Mouse (Mus musculus) forebrain, embryonic 11.5 days (tissue): Measurements from ENCODE around the gene Rtn4rl1. TPM values are rescaled to one million over a fixed set of nuclear protein-coding genes. Genes with fewer than 3 reads are reported as not detected.
"Not testable (repeated sequence)": the region's sequence is repeated elsewhere in the genome, so short reads cannot be mapped to it uniquely, and the experiment has no call there.

Experiments
- ATAC-seq: fragments of 200-750 bp; cut with Nextera tagmentation; replicated peaks from 2 replicates; pipeline ENCODE4 v1.8.0; 2017; ENCODE audit warnings: moderate TSS enrichment; ENCODE audit not compliant: low FRiP score
- DNase-seq: peaks from one replicate; pipeline ENCODE4 v3.0.0-alpha.2; 2017; ENCODE audit warnings: low spot score
- H3K27ac ChIP-seq: fragments of 300-500 bp; sonication (generic); 2 replicates; pipeline ENCODE4 v1.5.1; 2014; ENCODE audit warnings: low read depth, low read length
- H3K27me3 ChIP-seq: fragments of 300-500 bp; sonication (generic); 2 replicates; pipeline ENCODE4 v1.6.1; 2014; ENCODE audit warnings: mild to moderate bottlenecking, low read length, mixed read lengths; ENCODE audit not compliant: control insufficient read depth, insufficient read depth
- H3K36me3 ChIP-seq: fragments of 300-500 bp; sonication (generic); 2 replicates; pipeline ENCODE4 v1.6.1; 2014; ENCODE audit warnings: mild to moderate bottlenecking, low read length, moderate library complexity, mixed read lengths; ENCODE audit not compliant: control insufficient read depth, insufficient read depth
- H3K4me1 ChIP-seq: fragments of 300-500 bp; sonication (generic); replicated peaks from 2 replicates; pipeline ENCODE4 v1.6.1; 2014; ENCODE audit warnings: low read length, mixed read lengths; ENCODE audit not compliant: control insufficient read depth, insufficient read depth
- H3K4me2 ChIP-seq: fragments of 300-500 bp; sonication (generic); 2 replicates; pipeline ENCODE4 v1.6.1; 2014; ENCODE audit warnings: low read depth, mild to moderate bottlenecking, low read length, moderate library complexity, mixed read lengths; ENCODE audit not compliant: severe bottlenecking
- H3K4me3 ChIP-seq: fragments of 300-500 bp; sonication (generic); 2 replicates; pipeline ENCODE4 v1.5.1; 2014; ENCODE audit warnings: low read depth, low read length
- H3K9ac ChIP-seq: fragments of 300-500 bp; sonication (generic); 2 replicates; pipeline ENCODE4 v1.6.1; 2014; ENCODE audit warnings: low read length
- H3K9me3 ChIP-seq: fragments of 300-500 bp; sonication (generic); 2 replicates; pipeline ENCODE4 v1.6.1; 2016; ENCODE audit warnings: low read length, mixed read lengths; ENCODE audit not compliant: control insufficient read depth
- WGBS: fragments of 180-500 bp; shearing (Covaris S2); extraction: QIAGEN DNeasy Blood & Tissue Kit; methylation state at CpG from one replicate; pipeline ENCODE4 v1.1.7; 2014; 5-methylcytosine and 5-hydroxymethylcytosine counted together
- polyA plus RNA-seq: library from polyadenylated mRNA; unstranded; fragments of >200 nt; fragmentation: Nextera tagmentation; extraction: Ambion mirVana; gene quantifications from 2 replicates; pipeline ENCODE4 v1.2.1, GENCODE M21; 2014

Rtn4rl1 gene
- polyA plus RNA-seq, 1 experiment from 2014 or later = 1.1 TPM

GRCm38 (mm10) chr11:75280066-75280410 lies 86.5 kb downstream of the Rtn4rl1 start:
- Histone ChIP-seq H3K27me3 (peaks cover 25% of the 10 kb centered on the region), H3K9ac (no peak overlapping the region), H3K27ac (no peak overlapping the region; the same call in 1 of the 2 replicates), H3K9me3 (no peaks in the 10 kb centered on the region), H3K4me2 (no peak overlapping the region), H3K4me1 (peaks cover 23% of the 10 kb centered on the region), H3K4me3 (no peak overlapping the region), H3K36me3 (no peaks in the 10 kb centered on the region)
- ATAC-seq (no peak), DNase-seq (no peak)
- 29% methylated on average over 5 of the region's 5 CpGs for WGBS

GRCm38 (mm10) chr11:75280435-75281001 lies 86.9 kb downstream of the Rtn4rl1 start:
- no peak overlapping the region for H3K9ac ChIP-seq
- H3K27me3 ChIP-seq = peaks cover 25% of the 10 kb centered on the region
- H3K27ac ChIP-seq = no peak overlapping the region

GRCm38 (mm10) chr11:75281380-75282256 lies 88.0 kb downstream of the Rtn4rl1 start:
- H3K27ac ChIP-seq = no peak overlapping the region
- WGBS = 8% methylated on average over 29 of the region's 29 CpGs
- peaks cover 20% of the 10 kb centered on the region for H3K4me1 ChIP-seq
- no peaks in the 10 kb centered on the region for H3K9me3 ChIP-seq
- peak overlapping the region; percentile 22; the same call in 1 of the 2 replicates for H3K4me2 ChIP-seq
- H3K27me3 ChIP-seq = peaks cover 25% of the 10 kb centered on the region
- no peaks in the 10 kb centered on the region for H3K36me3 ChIP-seq
- H3K9ac ChIP-seq = no peak overlapping the region
- ATAC-seq (no peak), DNase-seq (no peak)
- H3K4me3 ChIP-seq = no peak overlapping the region

More at GRCm38 (mm10) chr11:75280435-75281001, 86.9 kb downstream of the Rtn4rl1 start:
- Histone ChIP-seq H3K4me2 (no peak overlapping the region), H3K9me3 (no peaks in the 10 kb centered on the region), H3K4me1 (peaks cover 20% of the 10 kb centered on the region), H3K4me3 (no peak overlapping the region), H3K36me3 (no peaks in the 10 kb centered on the region)
- 31% methylated on average over 5 of the region's 5 CpGs for WGBS
- ATAC-seq (no peak), DNase-seq (no peak)

- DNase-seq (no peak), ATAC-seq (no peak)
- H3K9ac ChIP-seq = no peak overlapping the region
- H3K36me3 ChIP-seq = no peaks in the 10 kb centered on the region
- peaks cover 25% of the 10 kb centered on the region for H3K27me3 ChIP-seq
- H3K9me3 ChIP-seq = no peaks in the 10 kb centered on the region
- H3K4me3 ChIP-seq = no peak overlapping the region
- peaks cover 20% of the 10 kb centered on the region for H3K4me1 ChIP-seq
- no peak overlapping the region; the same call in 1 of the 2 replicates for H3K4me2 ChIP-seq
- H3K27ac ChIP-seq = no peak overlapping the region
- WGBS = 9% methylated on average over 13 of the region's 13 CpGs
Observed at GRCm38 (mm10) chr11:75282496-75283120, 89.0 kb downstream of the Rtn4rl1 start.

GRCm38 (mm10) chr11:75283784-75284183 lies 90.2 kb downstream of the Rtn4rl1 start:
- not testable (repeated sequence) for ATAC-seq, DNase-seq, H3K9me3 ChIP-seq, H3K36me3 ChIP-seq, H3K9ac ChIP-seq, H3K4me2 ChIP-seq, H3K4me3 ChIP-seq, H3K27ac ChIP-seq
- peaks cover 17% of the 10 kb centered on the region for H3K4me1 ChIP-seq
- 73% methylated on average over 3 of the region's 3 CpGs for WGBS
- peaks cover 25% of the 10 kb centered on the region for H3K27me3 ChIP-seq

- no peak for ATAC-seq
- no peak overlapping the region for H3K4me3 ChIP-seq
- no peak overlapping the region for H3K9ac ChIP-seq
- H3K4me1 ChIP-seq = peaks cover 7% of the 10 kb centered on the region
- H3K36me3 ChIP-seq = no peaks in the 10 kb centered on the region
- H3K27me3 ChIP-seq = peaks cover 18% of the 10 kb centered on the region
- no peaks in the 10 kb centered on the region for H3K9me3 ChIP-seq
- WGBS = 48% methylated on average over 4 of the region's 4 CpGs
- no peak for DNase-seq
- no peak overlapping the region for H3K27ac ChIP-seq
- no peak overlapping the region for H3K4me2 ChIP-seq
Observed at GRCm38 (mm10) chr11:75285893-75286467, 92.4 kb downstream of the Rtn4rl1 start.

- Histone ChIP-seq H3K36me3 (no peaks in the 10 kb centered on the region), H3K27me3 (peaks cover 15% of the 10 kb centered on the region), H3K4me1 (peaks cover 3% of the 10 kb centered on the region), H3K4me3 (no peak overlapping the region), H3K4me2 (no peak overlapping the region), H3K27ac (no peak overlapping the region), H3K9me3 (no peaks in the 10 kb centered on the region), H3K9ac (no peak overlapping the region)
- ATAC-seq (no peak), DNase-seq (no peak)
- WGBS = 91% methylated on average over 4 of the region's 4 CpGs
Observed at GRCm38 (mm10) chr11:75286868-75287267, 93.3 kb downstream of the Rtn4rl1 start.

GRCm38 (mm10) chr11:75287940-75288339 lies 94.4 kb downstream of the Rtn4rl1 start:
- no peak overlapping the region for H3K27ac ChIP-seq
- H3K4me2 ChIP-seq = no peak overlapping the region
- no peak for ATAC-seq
- no peaks in the 10 kb centered on the region for H3K36me3 ChIP-seq
- no peaks in the 10 kb centered on the region for H3K9me3 ChIP-seq
- H3K27me3 ChIP-seq = peaks cover 13% of the 10 kb centered on the region
- peaks cover 2% of the 10 kb centered on the region; the same call in 1 of the 2 replicates for H3K4me1 ChIP-seq
- H3K4me3 ChIP-seq = no peak overlapping the region
- no peak for DNase-seq
- H3K9ac ChIP-seq = no peak overlapping the region
- WGBS = 76% methylated on average over 10 of the region's 10 CpGs
